Mouse (Mus musculus): ENCODE measurements around the gene Mov10.

The Mov10 gene

DNA sequence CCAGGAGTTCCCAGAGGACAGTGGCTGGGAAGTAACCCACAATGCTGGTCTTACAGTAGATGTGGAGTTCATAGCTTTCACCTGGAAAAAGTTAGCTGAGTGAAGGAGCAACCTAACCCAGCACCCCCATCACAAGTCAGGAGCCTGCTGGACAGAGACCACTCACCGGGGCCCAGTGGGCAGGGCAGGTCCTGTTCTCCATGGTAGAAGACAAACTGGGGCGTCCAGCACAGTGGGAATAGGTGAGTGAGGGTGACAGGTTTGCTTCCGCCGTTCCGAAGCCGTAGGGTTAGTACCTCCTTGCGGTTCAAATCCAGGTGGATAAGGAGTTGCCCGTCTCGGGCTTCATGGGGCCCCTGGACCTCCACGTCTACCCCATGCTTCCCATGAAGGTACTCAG is 14.1 kb downstream of the Mov10 start:
- no peak for DNase-seq

DNA sequence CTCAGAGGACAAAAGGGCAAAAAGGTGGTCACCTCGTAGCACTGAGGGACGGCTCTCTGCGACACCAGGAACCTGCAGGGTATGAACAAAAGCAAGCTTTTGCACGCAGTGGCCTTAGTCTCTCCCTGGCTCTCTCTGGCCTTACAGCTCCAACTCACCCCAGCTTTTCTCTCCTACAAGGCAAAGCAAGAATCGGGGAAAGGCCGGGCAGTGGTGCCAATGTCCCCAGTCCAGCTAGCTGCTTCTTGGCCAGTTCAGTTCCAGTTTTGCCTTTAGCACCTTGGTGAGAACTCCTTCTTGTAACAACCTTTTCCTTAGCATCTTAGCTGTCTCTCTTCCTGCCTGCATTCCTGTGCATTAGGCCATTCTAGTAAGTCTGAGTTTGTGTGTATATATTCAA is 16.9 kb downstream of the Mov10 start:
- DNase-seq, result no peak

DNA sequence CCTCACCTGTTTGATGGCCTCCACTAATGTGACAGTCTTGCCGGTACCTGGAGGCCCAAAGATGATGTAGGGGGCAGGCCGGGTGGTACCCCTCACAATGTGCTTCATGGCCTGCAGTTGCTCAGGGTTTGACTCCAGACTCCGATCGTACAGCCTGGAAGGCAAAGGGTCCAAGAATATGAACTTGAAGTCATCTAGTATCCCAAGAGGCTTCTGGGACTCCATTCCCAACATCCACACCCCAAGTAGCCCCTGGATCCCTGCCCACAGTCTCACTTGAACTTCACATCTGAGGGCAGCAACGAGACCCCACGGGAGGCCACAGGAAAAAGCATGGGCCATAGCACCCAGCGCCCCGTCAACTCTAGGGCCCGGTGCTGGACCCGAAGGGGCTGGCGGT is 17.7 kb downstream of the Mov10 start:
- no peak for DNase-seq

DNA sequence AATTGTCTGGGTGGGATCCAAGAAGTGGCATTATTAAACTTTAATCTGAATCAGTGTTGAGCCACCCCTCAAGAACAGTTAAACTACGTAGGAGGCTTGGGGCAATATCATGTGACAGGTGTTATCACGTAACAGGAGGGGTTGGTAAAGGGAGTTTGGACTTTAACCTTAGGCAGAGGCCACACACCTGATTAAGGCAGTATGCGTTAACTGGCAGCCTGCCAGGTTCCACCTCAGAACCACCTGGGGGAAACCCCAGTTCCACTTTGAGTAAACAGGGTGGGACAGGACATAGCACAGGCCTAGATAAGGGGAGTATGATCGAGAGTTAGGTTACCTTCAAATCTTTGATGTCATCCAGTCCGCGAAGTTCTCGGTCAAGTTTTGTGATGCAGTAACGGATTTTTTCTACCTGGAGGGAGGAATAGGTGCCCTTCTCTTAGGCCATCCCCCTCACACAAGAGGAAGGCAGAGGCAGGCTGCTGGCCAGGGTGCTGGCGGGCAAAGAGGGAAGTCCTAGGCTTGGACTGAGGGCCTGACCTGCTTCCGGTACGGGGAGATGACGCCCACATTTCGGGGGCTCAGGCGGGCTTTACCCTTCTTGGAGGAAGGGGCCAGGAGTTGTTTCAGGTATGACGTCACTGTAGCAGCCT is 21.8 kb downstream of the Mov10 start:
- DNase-seq, result peak; percentile 65

DNA sequence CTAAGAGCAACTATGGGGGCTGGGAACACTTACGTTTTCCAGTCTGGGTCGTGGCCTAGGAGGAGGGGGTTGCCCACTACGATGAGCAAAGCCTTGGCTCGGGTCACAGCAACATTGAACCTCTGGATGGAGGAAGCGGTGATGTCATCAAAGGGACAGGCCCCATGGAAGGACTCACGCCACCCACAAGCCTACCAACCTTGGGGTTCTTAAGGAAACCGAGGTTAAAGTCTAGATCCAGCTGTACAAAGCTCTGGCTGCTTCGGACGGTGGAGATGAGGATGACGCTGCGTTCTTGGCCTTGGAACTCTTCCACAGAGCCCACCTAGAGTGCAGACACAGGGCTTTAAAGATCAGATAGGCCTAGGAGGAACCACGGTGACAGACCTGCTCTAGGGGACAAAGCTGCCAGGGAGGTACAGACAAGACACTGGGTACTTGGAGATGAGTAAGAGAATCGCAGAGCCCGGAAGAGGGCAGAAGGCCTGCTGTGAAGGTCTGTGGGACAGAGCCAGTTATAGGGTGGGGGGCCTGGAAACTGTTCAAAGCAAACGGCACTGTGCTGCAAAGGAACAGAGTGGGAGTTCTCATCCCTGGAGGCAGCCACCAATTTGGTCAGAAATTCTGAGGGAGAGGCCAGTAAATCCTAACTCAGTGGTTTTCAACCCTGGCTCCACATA is 22.6 kb downstream of the Mov10 start:
- DNase-seq, result no peak

DNA sequence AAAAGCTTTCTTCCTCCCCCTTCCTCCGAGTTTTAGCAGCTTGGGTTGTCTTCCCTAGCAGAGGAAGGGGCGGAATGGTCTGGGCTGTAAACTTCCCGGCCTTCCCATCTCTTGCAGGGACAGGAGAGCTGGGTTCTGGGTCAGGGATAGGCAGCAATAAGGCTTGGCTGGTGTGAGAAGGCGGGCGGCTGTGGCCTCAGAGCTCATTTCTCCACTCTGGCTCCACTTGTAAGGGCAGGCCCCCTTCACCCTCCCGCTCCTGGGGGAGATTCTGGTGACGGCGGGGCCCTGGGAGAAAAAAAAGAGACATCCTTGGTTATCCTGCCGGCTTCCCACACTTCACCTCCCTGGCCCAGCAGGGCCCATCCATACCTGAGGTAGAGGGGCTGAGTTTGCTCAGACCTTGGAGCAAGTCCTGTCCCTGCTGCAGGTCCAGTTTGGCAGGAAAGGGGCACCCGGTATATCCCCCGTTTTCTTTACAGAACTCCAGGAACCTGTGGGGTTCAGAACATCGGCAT is 23.4 kb downstream of the Mov10 start:
- DNase-seq, result no peak

DNA sequence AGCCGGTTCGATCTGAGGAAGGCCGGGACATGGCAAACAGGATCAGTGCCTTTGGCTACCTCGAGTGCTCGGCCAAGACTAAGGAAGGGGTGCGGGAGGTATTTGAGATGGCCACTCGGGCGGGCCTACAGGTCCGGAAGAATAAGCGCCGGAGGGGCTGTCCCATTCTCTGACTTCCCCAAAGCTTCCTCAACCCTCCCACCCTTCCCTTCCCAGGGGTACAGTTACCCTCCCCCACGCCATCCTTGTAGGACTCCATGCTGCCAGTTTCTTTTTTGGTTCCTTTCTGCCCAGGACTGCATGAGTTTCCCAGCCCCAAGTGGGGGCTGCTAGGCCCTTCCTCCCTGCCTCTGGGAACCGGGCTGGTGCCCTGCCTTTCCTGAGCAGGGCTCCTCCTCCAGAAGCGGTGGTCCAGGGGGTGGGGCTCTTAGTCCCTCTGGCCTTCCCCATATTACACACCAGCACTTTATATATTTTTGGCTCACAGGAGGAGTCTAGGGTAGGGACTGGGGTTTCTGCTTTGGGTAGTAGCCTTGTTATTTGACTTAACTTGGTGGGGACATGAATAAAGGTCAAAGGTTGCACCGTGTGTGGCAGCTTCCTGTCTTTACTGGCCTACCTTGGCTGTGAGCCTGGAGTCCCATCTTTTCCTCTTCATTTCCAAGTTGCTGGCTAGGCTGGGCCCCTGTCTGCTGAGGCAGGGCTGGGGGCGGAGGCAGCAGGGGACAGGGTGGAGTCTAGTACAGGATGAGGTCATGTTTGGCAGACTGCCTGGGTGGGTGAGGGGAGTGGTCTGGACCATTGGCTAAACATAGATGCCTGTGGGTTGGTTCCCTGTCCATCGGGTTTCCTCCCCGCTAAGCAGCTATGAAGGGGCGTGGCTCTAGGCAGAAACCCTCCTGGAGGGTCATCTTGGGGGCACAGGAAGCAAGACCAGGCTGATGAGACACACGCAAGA is 24.2 kb downstream of the Mov10 start:
- DNase-seq, result peak; percentile 87

DNA sequence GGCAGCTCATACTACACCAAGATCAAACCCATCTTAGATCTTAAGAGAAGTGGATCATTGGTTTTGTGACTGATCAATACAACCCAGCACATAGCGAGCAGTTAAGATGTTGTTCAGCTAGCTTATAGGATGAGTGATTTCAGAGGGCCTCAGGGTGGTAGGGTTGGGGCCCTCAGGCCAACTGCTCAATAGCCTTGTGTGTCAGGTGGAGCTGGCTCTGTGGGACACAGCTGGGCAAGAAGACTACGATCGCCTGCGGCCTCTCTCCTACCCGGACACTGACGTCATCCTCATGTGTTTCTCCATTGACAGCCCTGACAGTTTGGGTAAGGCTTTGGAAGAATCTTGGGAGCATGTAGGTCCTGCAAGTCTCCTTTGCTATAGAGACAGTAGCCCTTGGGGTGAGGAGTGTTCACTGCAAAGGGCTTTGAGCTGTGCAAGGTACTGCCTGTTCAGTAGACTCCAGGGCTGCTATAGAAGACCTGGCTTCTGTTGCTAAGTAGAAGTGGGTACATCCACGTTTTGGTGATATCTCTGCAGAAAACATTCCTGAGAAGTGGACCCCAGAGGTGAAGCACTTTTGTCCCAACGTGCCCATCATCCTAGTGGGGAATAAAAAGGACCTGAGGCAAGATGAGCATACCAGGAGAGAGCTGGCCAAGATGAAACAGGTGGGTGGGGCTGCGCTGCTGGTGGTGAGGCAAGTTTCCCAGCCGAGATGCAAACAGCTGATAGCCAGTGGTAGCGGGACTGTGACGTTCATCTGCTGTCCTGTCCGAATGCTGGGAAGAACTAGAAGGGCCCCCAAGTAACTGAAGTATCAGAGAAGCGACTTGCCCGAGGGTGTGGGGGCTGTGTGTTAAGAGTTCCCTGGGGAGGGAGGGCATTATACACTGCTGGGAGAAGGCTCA is 25.7 kb downstream of the Mov10 start:
- DNase-seq, result no peak

DNA sequence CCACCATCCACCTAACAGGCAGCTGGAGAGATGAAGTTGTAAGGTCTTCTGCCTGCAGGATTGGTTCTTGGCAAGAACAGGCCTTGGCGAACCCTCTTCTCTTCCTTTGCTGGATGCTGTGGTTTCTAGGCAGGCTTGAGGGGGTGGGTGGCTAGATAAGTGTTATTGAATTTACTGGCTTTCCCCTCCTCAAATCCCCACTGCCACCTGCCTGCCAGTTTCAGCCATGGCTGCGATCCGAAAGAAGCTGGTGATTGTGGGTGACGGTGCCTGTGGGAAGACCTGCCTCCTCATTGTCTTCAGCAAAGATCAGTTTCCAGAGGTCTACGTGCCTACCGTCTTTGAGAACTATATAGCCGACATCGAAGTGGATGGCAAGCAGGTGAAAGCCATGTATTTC is 26.7 kb downstream of the Mov10 start:
- no peak for DNase-seq

DNA sequence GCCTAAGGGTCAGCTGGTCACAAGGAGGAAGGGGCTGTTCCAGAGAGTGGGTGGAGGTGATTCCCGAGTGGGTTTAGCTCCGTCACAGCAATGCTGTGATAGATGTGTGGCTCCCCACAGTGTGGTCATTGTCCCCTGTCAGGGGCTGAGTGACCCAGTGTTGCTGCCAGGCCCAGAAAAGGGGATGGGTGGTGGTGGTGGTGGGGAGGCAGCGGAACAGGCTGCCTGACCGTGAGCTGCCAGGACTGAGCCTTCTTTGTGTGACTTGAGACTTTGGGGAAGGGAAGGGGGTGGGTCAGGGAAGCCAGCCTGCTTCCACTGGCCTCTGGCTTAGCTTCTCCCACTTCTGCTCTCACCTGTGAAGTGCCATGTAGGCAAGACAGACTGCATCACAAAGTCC is 27.3 kb downstream of the Mov10 start:
- no peak for DNase-seq

DNA sequence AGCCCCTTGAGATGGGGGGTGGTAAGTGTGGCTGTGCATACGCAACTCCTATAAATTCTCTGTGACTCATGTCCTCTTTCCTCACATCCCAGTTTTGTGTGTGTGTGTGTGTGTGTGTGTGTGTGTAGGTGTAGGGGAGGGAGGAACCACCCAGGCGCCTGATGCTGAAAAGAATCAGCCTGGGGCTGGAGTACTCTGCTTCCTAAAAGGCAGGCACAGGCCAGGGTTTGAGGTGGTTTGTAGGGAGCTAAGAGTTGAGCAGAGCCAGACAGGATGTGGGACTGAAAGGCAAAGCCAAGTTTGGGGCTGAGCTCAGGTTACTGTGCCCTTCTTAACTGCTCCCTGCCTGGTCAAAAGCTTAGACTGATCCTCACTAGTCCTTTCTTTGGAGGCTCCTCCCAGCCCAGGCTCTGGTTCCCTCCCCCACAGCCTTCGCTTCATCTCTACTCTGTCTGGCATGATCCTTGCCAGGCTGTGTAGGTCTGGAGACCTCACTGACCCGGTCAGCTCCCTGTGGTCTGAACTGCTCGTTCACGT is 27.9 kb downstream of the Mov10 start:
- DNase-seq, result no peak

DNA sequence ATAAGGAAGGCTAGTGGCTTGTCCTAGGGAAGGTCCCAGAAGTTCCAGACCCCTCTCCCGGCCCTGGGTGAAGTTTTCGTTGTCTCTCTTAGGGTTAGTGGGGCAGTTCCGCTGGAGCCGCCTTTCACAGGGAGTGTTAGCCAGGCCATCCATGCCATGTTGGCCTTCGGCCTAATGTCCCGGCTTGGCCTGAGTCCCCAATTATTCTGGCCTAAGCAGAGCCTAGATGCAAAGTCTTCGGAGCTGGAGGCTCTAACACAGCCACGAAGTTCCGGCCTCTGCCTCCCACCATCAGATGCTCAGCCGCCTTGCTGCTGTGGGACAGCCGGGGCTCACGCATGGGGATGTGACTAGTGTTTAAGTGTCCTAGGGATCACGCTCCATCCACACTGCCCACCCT is 28.5 kb downstream of the Mov10 start:
- no peak for DNase-seq

DNA sequence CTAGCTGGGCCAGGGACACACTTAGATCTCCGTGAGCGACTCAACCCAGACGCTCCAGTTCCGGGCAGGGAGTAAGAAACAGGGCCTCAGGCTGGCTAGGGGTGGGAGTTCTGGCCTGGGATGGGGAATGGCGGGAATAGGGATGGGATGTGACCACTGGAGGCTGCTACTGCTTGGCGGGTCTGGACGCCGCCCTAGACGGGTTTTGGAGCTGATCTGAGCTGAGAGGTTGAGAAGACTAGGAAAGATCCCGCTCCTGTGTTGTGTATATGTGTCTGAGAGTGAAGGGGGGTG is 29.1 kb downstream of the Mov10 start:
- no peak for DNase-seq

DNA sequence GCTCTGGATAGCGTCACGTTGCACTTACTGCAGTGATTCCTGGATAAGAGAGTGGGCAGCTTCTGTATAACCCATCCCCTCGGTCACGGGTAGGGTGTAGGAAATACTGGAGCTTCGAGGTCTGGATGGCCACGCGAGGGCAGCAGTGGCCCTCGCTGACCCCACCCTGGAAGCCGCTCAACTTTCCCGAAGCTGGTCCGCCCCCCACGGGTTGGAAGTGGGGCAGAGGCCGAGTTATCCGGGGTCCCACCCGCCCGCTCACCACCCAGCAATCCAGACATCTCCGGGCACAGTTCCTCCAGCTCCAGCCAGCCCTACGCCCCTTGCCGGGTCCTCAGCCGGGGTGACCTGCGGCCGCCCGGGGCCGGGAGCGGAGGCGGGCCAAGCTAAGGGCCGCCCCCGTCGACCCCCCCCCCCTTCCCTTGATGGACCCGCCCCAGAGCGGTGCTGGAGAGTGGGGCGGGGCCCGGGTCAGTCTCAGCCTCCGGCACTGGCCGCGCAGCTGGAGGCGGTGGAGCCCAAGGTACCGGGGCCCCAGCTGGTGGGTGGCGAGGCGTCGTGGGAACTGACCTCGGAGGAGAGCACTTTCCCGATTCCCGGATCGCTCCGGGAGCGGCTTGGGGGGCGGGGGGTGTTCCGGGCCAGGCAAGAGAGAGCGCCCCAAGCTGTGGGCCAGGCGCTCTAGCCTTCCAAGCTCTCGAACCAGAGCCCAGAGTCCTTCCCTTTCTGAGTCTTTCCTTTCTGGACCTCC is 29.6 kb downstream of the Mov10 start:
- DNase-seq, result peak; percentile 73

DNA sequence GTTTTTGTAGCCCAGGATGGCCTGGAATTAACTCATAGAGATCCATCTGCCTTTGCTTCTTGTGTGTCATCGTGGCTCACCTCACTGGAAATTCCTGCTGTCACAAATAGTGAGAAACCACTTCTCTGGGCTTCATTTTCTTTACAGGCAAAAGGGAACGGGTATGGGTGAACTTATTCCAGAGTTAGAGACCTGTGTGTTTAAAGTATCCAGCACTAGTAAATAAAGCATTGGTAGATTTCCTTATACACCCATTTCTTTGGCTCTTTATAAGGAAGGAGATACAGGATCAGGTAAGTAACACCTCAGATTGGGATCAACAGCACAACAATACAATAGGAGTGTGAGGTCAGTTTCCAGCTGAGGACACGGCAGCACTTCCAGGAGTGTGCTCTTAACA is 30.3 kb downstream of the Mov10 start, which contains the start of gene Rhoc:
TSS of gene Rhoc (plus strand) at position 301 of the 400 bp plus-strand sequence.
- no peak for DNase-seq

DNA sequence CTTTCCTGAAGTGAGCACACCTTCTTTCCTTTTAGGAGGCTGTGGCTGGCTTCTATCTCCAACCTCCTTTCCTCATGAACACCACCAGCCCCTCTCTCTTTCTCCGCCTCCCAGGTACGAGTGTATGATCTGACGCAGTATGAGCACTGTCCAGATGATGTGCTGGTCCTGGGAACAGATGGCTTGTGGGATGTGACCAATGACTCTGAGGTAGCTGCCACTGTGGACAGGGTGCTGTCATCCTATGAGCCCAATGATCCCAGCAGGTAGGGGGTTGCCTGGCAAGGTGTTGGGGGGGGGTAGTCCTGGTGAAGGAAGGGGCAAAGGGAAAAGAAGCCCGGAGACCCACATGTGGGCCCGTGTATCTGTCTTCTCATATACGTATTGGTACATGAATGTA is 33.1 kb downstream of the Mov10 start:
- DNase-seq, result no peak

DNA sequence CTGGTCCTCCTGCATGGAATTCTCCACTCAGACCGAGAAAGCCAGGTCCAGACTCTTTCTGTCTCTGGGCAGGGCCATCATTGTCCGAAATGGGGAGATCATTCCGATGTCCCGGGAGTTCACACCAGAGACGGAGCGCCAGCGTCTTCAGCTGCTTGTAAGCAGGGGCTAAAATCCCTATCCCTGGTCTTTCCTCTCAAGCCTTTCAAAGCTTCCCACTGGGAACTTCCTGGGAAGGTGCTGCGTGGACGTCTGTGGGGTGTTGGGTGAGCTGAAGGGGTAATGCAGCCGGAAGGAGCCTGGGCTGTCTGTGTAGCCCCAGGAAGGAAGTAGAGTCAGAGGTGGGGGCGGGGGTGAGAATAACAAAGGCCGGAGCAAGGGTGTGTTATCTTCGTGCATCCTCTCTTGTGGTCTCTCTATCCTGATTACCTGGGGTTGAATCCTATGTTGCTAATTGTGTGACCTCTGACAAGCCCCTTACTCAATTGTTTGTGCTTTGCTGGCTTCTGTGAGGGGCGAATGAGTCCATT is 34.3 kb downstream of the Mov10 start:
- DNase-seq, result no peak

DNA sequence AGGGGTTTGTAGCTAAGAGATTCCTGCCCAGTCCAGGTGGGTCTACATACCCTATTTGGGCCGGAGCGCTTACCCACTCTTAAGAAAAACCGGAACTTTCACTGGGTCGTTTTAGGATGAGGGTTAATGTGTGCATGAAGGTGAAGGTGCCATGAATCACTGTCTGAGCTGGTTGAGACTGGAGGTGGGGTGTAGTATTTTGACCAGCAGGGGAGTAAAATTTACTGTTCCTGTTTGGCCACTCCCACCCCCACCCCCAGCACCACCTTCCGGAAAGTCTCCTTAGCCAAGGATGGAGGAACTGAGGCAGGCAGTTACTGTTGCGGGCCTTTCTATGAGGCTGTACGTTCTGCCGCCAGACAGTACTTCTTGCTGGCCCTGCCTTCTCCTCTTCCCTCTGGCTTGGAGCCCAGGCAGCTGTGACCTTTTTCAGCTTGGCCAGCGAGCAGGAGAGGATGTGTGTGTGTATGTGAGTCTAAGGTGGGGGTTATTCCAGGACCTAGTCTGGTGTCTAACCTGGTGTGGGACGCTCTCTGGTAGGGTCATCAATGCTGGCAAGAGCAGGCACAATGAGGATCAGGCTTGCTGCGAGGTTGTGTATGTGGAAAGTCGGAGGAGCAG is 36.2 kb downstream of the Mov10 start:
- no peak for DNase-seq

DNA sequence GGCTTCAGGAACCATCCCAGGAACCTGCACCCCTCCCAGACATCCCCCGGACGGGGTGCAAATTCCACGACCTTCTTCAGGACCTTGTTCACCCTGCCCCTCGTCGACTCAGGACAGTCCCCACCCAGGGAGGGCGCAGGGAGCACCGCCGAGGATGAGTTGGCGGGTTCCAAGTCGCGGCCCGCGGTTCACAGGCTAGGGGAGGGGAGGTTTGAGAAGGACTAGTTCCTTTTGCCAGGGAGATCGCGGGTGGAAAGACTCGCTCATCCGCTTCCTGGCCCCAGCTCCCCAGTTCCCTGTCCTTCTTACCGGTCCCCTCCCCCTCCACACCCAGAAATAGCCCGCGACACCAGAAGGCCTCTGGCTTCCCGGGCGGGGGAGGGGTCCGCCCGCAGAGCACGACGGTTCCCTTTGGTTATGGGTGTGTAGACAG is 36.9 kb downstream of the Mov10 start, which contains the start of gene Fam19a3:
TSS of gene Fam19a3 (minus strand) at position 370 of the 433 bp plus-strand sequence.
- no peak for DNase-seq
